Mouse (Mus musculus): ENCODE data around the gene Cpa4. TPM values are rescaled to one million over a fixed set of nuclear protein-coding genes. Genes with fewer than 3 reads are reported as not detected.

The Cpa4 gene
- polyA plus RNA-seq, 1 experiment = not detected

DNA sequence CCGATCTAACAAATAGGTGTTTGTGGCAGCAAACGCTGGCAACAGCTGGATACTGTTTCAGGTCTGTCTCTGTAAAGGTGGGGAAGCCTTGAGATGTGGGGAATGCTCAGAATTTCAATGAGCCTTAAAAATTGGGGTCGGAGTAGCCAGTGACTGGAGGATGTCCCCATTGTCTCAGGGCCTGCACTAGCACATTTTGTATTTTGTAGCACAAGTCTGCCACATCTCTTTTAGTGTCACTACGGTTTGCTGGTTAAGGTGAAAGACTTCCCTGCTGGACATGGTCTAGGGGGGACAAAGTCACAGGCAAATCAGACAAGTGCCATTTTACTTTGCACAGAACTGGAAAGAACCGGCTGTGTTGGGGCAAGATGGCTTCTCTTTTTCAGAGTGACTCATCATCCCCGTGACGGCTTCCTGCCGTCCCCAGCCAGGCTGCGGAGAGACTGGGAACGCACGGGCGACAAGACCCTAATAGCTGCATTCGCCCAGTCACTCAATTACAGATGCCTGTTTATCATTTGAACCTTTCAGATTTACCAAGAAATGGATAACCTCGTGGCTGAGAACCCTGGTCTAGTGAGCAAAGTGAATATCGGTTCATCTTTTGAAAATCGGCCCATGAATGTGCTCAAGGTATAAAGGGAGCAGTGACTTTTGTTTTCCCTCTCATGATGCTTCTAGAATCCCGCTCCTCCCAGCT, 21.4 kb upstream of the Cpa4 start:
- Histone ChIP-seq H3K36me3 (ENCODE audit: control insufficient read depth, insufficient read depth, low read length) (no peaks in the 10 kb centered on the region), H3K27me3 (replicated peaks; ENCODE audit: control insufficient read depth, insufficient read depth, low read length) (no peaks in the 10 kb centered on the region; the same call in none of the 2 replicates), H3K4me3 (ENCODE audit: insufficient read depth, low read depth, low read length) (no peak overlapping the region; the same call in 1 of the 2 replicates), H3K27ac (ENCODE audit: insufficient read depth, low read depth, low read length) (no peak overlapping the region), H3K4me1 (ENCODE audit: control insufficient read depth, insufficient read depth, low read length) (no peaks in the 10 kb centered on the region)
- no peak for TF ChIP-seq POLR2A (IDR thresholded peaks at IDR 0.05; ENCODE audit: low read depth, low read length)
- DNase-seq = no peak
- WGBS = 34% methylated on average over 17 of the region's 17 CpGs

GRCm38 (mm10) chr6:30547274-30547645, 20.9 kb upstream of the Cpa4 start:
- TF ChIP-seq POLR2A (IDR thresholded peaks at IDR 0.05; ENCODE audit: low read depth, low read length) (no peak), CTCF (conservative IDR thresholded peaks at IDR 0.05; ENCODE audit: insufficient read depth, insufficient read length, low read depth, low read length) (no peak)
- DNase-seq = no peak
- H3K27ac ChIP-seq (ENCODE audit: insufficient read depth, low read depth, low read length) = no peak overlapping the region
- H3K4me1 ChIP-seq (ENCODE audit: control insufficient read depth, insufficient read depth, low read length) = no peaks in the 10 kb centered on the region
- no peaks in the 10 kb centered on the region for H3K36me3 ChIP-seq (ENCODE audit: control insufficient read depth, insufficient read depth, low read length)
- 4% methylated on average over 17 of the region's 17 CpGs for WGBS
- no peak overlapping the region; the same call in 1 of the 2 replicates for H3K4me3 ChIP-seq (ENCODE audit: insufficient read depth, low read depth, low read length)
- H3K27me3 ChIP-seq (replicated peaks; ENCODE audit: control insufficient read depth, insufficient read depth, low read length) = no peaks in the 10 kb centered on the region; the same call in 1 of the 2 replicates

DNA sequence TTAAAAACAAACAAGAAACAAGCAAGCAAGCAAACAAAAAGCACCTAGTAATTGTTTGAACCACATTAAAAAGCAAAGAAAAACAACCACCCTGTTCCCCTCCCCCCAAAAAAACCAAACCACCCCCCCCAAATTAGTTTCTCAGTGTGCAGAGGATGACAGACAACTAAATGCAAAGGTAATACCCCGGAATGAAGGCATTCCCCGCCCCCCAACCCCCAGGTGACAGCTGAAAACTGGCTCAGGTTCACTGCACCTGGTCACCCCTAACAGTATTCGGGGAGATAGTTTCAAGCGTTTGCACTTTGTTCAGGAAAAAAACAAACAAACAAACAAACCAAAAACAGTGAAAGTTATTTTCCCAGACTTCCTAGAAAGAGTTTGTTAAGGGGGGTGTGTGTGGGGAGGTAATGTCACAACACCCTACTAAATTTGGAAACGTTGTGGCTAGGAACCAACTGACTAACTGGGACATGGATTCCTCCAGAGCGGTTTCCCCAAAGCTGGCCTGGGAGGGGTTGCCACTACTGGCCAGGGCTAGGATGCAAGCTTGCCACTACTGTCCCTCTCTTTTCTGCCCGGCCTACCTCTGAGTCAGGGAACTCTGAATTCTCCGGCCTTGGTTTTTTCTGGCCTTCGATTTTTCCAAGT, 20.4 kb upstream of the Cpa4 start:
- 52% methylated on average over 9 of the region's 9 CpGs for WGBS
- peak; percentile 37 for DNase-seq
- H3K36me3 ChIP-seq (ENCODE audit: control insufficient read depth, insufficient read depth, low read length) = no peaks in the 10 kb centered on the region
- H3K4me1 ChIP-seq (ENCODE audit: control insufficient read depth, insufficient read depth, low read length) = no peaks in the 10 kb centered on the region
- no peak overlapping the region for H3K27ac ChIP-seq (ENCODE audit: insufficient read depth, low read depth, low read length)
- H3K27me3 ChIP-seq (replicated peaks; ENCODE audit: control insufficient read depth, insufficient read depth, low read length) = no peaks in the 10 kb centered on the region; the same call in 1 of the 2 replicates
- no peak for TF ChIP-seq CTCF (conservative IDR thresholded peaks at IDR 0.05; ENCODE audit: insufficient read depth, insufficient read length, low read depth, low read length)
- no peak for TF ChIP-seq POLR2A (IDR thresholded peaks at IDR 0.05; ENCODE audit: low read depth, low read length)
- no peak overlapping the region for H3K4me3 ChIP-seq (ENCODE audit: insufficient read depth, low read depth, low read length)

- Histone ChIP-seq H3K36me3 (ENCODE audit: control insufficient read depth, insufficient read depth, low read length) (no peaks in the 10 kb centered on the region), H3K4me3 (ENCODE audit: insufficient read depth, low read depth, low read length) (no peak overlapping the region), H3K4me1 (ENCODE audit: control insufficient read depth, insufficient read depth, low read length) (no peaks in the 10 kb centered on the region), H3K27ac (ENCODE audit: insufficient read depth, low read depth, low read length) (no peak overlapping the region), H3K27me3 (replicated peaks; ENCODE audit: control insufficient read depth, insufficient read depth, low read length) (no peaks in the 10 kb centered on the region; the same call in 1 of the 2 replicates)
- TF ChIP-seq CTCF (conservative IDR thresholded peaks at IDR 0.05; ENCODE audit: insufficient read depth, insufficient read length, low read depth, low read length) (no peak), POLR2A (IDR thresholded peaks at IDR 0.05; ENCODE audit: low read depth, low read length) (no peak)
- no peak for DNase-seq
- 50% methylated on average over 15 of the region's 15 CpGs for WGBS
These were observed 18.9 kb upstream of the Cpa4 start for GRCm38 (mm10) chr6:30549231-30549761.

DNA sequence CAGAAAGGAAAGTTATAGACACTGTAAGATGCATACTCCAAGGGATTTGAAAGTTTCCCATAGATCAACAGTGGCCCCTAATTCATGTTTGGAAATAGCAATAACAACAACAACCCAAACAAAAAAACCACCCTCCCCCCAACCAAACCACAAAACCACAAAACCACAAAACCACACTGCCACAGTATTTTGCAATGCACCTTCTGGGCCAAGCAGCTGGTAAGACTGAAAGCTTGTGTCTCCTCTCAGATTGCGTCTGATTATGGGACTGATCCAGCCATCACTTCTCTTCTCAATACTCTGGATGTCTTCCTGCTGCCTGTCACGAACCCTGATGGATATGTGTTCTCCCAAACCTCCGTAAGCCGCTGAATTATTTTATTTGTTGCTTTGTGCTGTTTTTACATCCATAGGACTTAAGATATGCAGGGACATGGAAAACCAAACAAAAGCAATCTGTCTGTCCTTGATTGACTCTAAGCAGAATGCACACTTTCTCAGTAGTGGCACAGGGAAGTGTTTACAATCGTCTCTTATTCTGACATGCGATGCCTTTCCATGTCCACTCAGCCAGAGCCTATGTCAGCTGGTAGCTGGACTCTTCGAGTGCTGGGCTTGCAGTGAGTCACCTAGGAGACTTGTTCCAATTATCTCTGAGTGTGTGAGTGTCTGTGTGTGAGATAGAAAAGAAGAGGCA, 17.5 kb upstream of the Cpa4 start:
- TF ChIP-seq POLR2A (IDR thresholded peaks at IDR 0.05; ENCODE audit: low read depth, low read length) = no peak
- no peak for TF ChIP-seq CTCF (conservative IDR thresholded peaks at IDR 0.05; ENCODE audit: insufficient read depth, insufficient read length, low read depth, low read length)
- Histone ChIP-seq H3K4me1 (ENCODE audit: control insufficient read depth, insufficient read depth, low read length) (no peaks in the 10 kb centered on the region), H3K36me3 (ENCODE audit: control insufficient read depth, insufficient read depth, low read length) (no peaks in the 10 kb centered on the region), H3K27ac (ENCODE audit: insufficient read depth, low read depth, low read length) (no peak overlapping the region), H3K27me3 (replicated peaks; ENCODE audit: control insufficient read depth, insufficient read depth, low read length) (no peaks in the 10 kb centered on the region; the same call in 1 of the 2 replicates), H3K4me3 (ENCODE audit: insufficient read depth, low read depth, low read length) (no peak overlapping the region)
- no peak for DNase-seq
- whole genome bisulfite sequencing = 81% methylated on average over 7 of the region's 7 CpGs

GRCm38 (mm10) chr6:30551193-30551515, 17.0 kb upstream of the Cpa4 start:
- TF ChIP-seq POLR2A (IDR thresholded peaks at IDR 0.05; ENCODE audit: low read depth, low read length) (no peak), CTCF (conservative IDR thresholded peaks at IDR 0.05; ENCODE audit: insufficient read depth, insufficient read length, low read depth, low read length) (no peak)
- no peak for DNase-seq
- H3K27me3 ChIP-seq (replicated peaks; ENCODE audit: control insufficient read depth, insufficient read depth, low read length) = no peaks in the 10 kb centered on the region; the same call in 1 of the 2 replicates
- no peaks in the 10 kb centered on the region for H3K36me3 ChIP-seq (ENCODE audit: control insufficient read depth, insufficient read depth, low read length)
- no peak overlapping the region for H3K4me3 ChIP-seq (ENCODE audit: insufficient read depth, low read depth, low read length)
- H3K4me1 ChIP-seq (ENCODE audit: control insufficient read depth, insufficient read depth, low read length) = no peaks in the 10 kb centered on the region
- H3K27ac ChIP-seq (ENCODE audit: insufficient read depth, low read depth, low read length) = no peak overlapping the region
